Mouse (Mus musculus): ENCODE data around the gene Zcchc13.

DNA sequence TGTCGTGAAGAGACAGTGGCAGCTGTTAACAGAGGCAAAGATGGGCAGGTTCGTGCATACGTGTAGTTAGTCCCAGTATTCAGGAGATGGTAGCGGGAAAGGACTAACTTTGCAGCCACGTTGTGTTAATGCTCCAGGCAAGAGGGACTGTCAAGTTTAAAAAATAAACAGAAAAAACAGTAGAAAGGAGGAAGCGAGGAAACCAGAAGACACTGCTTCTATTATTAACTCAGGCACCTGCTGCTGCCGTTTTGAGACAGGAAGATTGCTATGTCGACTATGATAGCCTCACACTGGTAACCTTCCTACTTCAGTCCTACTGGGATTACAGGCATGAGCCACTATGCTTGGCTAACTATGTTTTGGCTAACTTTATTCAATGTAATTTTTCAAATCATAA, 24.9 kb upstream of the Zcchc13 start:
- TF ChIP-seq EP300 (IDR thresholded peaks at IDR 0.05; ENCODE audit: low read depth) (no peak), CTCF (IDR thresholded peaks at IDR 0.05; ENCODE audit: low read depth) (no peak)
